Mouse (Mus musculus) kidney, adult 2 months (tissue): ENCODE data around the gene Acacb. TPM values are rescaled to one million over a fixed set of nuclear protein-coding genes. Genes with fewer than 3 reads are reported as not detected.

ENCODE experiments used
- DNase-seq: peaks from one replicate; pipeline ENCODE4 v3.0.0; 2021
- H3K27ac ChIP-seq: fragments of 200-500 bp; 2 replicates; pipeline ENCODE4 v1.5.1; 2012; ENCODE audit warnings: low read depth, low read length, control low read depth, inconsistent platforms; ENCODE audit not compliant: insufficient read depth
- H3K27me3 ChIP-seq: fragments of 200-500 bp; replicated peaks from 2 replicates; pipeline ENCODE4 v1.6.1; 2012; ENCODE audit warnings: mild to moderate bottlenecking, moderate library complexity, low read length, inconsistent platforms; ENCODE audit not compliant: control insufficient read depth, insufficient read depth
- H3K36me3 ChIP-seq: fragments of 200-500 bp; 2 replicates; pipeline ENCODE4 v1.6.1; 2012; ENCODE audit warnings: mild to moderate bottlenecking, moderate library complexity, low read length, inconsistent platforms; ENCODE audit not compliant: control insufficient read depth, insufficient read depth
- H3K4me1 ChIP-seq: fragments of 200-500 bp; 2 replicates; pipeline ENCODE4 v1.6.1; 2011; ENCODE audit warnings: low read length; ENCODE audit not compliant: control insufficient read depth, insufficient read depth
- H3K4me3 ChIP-seq: fragments of 200-500 bp; 2 replicates; pipeline ENCODE4 v1.5.1; 2011; ENCODE audit warnings: mild to moderate bottlenecking, low read depth, low read length, control low read depth; ENCODE audit not compliant: insufficient read depth
- CTCF ChIP-seq: fragments of 200-500 bp; conservative IDR thresholded peaks from 2 replicates; pipeline ENCODE4 v1.5.1; 2011; ENCODE audit warnings: low read depth, mild to moderate bottlenecking, control low read depth, low read length, moderate library complexity, mixed read lengths; ENCODE audit not compliant: insufficient read depth, insufficient read length
- POLR2A ChIP-seq: fragments of 200-500 bp; IDR thresholded peaks from one replicate; pipeline ENCODE4 v1.6.1; 2011; ENCODE audit warnings: low read depth, low read length, control low read depth
- WGBS: fragments of 180-500 bp; shearing (Covaris S2); methylation state at CpG from one replicate; pipeline ENCODE4 v1.1.7; 2018; 5-methylcytosine and 5-hydroxymethylcytosine counted together
- polyA plus RNA-seq: library from polyadenylated mRNA; depleted of rRNA; stranded (reverse); fragments of >200 nt; gene quantifications from 2 replicates; pipeline ENCODE4 v1.2.3, GENCODE M21; 2012

Acacb gene
- polyA plus RNA-seq, 1 experiment: 34.5 TPM

DNA sequence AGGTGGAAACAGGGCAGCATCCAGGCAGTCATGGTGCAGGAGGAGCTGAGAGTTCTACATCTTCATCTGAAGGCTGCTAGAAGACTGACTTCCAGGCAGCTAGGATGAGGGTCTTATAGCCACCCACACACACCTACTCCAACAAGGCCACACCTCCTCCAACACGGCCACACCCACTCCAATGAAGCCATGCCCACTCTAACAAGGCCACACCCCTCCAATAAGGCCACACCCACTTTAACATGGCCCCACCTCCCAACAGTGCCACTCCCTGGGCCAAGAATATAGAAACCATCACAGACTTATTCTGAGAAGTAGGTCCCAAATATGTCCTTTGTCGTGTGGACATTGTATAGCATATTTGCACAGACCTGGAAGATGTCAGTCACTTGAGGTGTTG is 59.8 kb downstream of the Acacb start:
- Histone ChIP-seq H3K4me1 (no peaks in the 10 kb centered on the region), H3K27ac (no peak overlapping the region), H3K4me3 (no peak overlapping the region), H3K27me3 (no peaks in the 10 kb centered on the region), H3K36me3 (no peaks in the 10 kb centered on the region)
- 86% methylated on average over 2 of the region's 2 CpGs for WGBS
- TF ChIP-seq CTCF (no peak), POLR2A (no peak)
- DNase-seq: no peak

- no peak overlapping the region for H3K27ac ChIP-seq
- H3K36me3 ChIP-seq: no peaks in the 10 kb centered on the region
- no peaks in the 10 kb centered on the region for H3K27me3 ChIP-seq
- TF ChIP-seq POLR2A (no peak), CTCF (no peak)
- no peak for DNase-seq
- 76% methylated on average over 10 of the region's 10 CpGs for WGBS
- no peaks in the 10 kb centered on the region for H3K4me1 ChIP-seq
- no peak overlapping the region for H3K4me3 ChIP-seq
Observed at GRCm38 (mm10) chr5:114213183-114213582, 66.8 kb downstream of the Acacb start.

DNA sequence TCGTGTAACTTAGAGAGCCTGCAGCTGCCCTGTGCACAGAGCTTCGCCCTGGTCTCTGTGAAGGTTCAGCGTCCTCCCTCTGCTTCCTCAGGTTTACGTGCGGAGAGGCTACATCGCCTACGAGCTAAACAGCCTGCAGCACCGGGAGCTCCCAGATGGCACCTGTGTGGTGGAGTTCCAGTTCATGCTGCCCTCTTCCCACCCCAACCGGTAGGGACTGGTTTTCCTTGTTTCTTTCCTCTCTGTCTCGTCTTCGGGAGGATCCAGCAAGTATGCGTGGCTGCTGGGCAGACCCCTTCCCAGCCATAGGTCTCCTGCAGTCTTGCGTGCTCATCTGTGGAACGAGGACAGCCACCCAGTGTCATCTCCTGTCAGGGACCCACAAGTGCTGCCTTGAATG is 72.4 kb downstream of the Acacb start:
- no peak for TF ChIP-seq POLR2A
- no peak for TF ChIP-seq CTCF
- Histone ChIP-seq H3K27ac (no peak overlapping the region), H3K4me3 (no peak overlapping the region), H3K4me1 (no peaks in the 10 kb centered on the region), H3K27me3 (no peaks in the 10 kb centered on the region), H3K36me3 (no peaks in the 10 kb centered on the region)
- 85% methylated on average over 14 of the region's 14 CpGs for WGBS
- no peak for DNase-seq

DNA sequence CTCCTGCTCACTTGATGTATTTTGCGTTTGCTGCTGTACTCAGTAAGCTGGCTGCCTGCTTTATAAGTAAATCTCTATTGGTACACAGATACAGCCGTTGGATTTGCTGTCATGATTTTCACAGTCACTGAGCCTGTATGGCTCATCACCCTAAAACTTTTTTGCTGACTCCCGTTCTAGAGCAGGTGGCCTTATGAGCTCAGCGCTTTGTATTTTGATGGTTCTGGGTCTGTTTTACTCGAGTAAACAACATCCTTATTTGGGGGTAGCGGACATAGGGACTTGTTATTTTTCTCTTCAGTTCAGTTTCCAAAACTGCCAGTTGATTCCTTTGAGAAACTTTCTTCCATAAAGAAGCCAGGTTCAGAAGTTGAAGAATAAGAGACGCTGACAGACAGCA is 79.7 kb downstream of the Acacb start:
- Histone ChIP-seq H3K4me3 (no peak overlapping the region), H3K4me1 (no peaks in the 10 kb centered on the region), H3K27me3 (no peaks in the 10 kb centered on the region), H3K27ac (no peak overlapping the region), H3K36me3 (no peaks in the 10 kb centered on the region)
- DNase-seq: no peak
- TF ChIP-seq CTCF (no peak), POLR2A (no peak)
- WGBS: 95% methylated on average over 7 of the region's 7 CpGs

- H3K27me3 ChIP-seq: no peaks in the 10 kb centered on the region
- H3K36me3 ChIP-seq: no peaks in the 10 kb centered on the region
- 81% methylated on average over 5 of the region's 5 CpGs for WGBS
- no peak for DNase-seq
- no peak overlapping the region for H3K4me3 ChIP-seq
- no peaks in the 10 kb centered on the region for H3K4me1 ChIP-seq
- TF ChIP-seq POLR2A (no peak), CTCF (no peak)
- no peak overlapping the region for H3K27ac ChIP-seq
Observed at GRCm38 (mm10) chr5:114228901-114229300, 82.6 kb downstream of the Acacb start.

- no peak for DNase-seq
- WGBS: 43% methylated on average over 7 of the region's 7 CpGs
- Histone ChIP-seq H3K36me3 (no peaks in the 10 kb centered on the region), H3K27me3 (no peaks in the 10 kb centered on the region), H3K4me3 (no peak overlapping the region), H3K4me1 (no peaks in the 10 kb centered on the region), H3K27ac (no peak overlapping the region)
- no peak for TF ChIP-seq CTCF
- TF ChIP-seq POLR2A: no peak
Observed at GRCm38 (mm10) chr5:114238924-114239323, 92.6 kb downstream of the Acacb start.

DNA sequence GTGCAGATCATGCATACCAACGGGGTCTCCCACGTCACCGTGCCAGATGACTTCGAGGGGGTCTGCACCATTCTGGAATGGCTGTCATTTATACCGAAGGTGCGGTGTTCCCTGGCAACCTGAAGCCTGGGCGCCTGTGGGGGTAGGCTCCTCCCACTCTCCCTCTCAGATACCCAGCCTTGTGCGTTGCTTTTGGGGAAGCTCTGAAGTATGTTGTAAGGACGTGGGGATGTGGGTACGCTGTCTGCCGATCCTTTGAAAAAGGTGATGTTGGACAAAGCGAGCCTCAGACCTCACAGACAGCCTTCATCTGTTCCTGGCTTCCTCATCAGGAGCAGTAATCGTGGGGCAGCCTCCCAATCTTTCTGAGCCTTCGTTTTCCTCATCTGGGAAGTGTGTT is 93.4 kb downstream of the Acacb start:
- WGBS: 57% methylated on average over 14 of the region's 14 CpGs
- Histone ChIP-seq H3K4me3 (no peak overlapping the region), H3K27ac (no peak overlapping the region), H3K4me1 (no peaks in the 10 kb centered on the region), H3K27me3 (no peaks in the 10 kb centered on the region), H3K36me3 (no peaks in the 10 kb centered on the region)
- TF ChIP-seq CTCF: no peak
- TF ChIP-seq POLR2A: no peak
- DNase-seq: no peak

DNA sequence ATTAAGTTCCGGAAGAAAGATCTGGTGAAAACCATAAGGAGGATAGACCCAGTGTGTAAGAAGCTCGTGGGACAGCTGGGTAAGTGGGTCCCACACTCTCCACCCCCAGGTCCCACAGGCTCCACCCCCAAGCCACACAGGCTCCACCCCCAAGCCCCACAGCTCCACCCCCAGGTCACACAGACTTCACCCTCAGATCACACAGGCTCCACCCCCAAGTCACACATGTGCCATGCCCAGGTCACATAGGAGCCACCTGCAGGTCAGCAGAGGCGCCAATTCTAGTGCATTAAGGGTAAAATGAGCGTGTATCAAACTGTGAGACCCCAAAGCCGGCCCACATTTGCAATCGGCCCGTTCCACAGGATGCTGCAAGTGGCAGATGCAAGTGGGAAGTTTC is 100.1 kb downstream of the Acacb start:
- Histone ChIP-seq H3K27me3 (no peaks in the 10 kb centered on the region), H3K4me1 (no peaks in the 10 kb centered on the region), H3K27ac (no peak overlapping the region), H3K36me3 (no peaks in the 10 kb centered on the region), H3K4me3 (no peak overlapping the region)
- 80% methylated on average over 7 of the region's 7 CpGs for WGBS
- no peak for DNase-seq
- no peak for TF ChIP-seq CTCF
- no peak for TF ChIP-seq POLR2A
